Mouse (Mus musculus): ENCODE data around the gene Med18.

DNA sequence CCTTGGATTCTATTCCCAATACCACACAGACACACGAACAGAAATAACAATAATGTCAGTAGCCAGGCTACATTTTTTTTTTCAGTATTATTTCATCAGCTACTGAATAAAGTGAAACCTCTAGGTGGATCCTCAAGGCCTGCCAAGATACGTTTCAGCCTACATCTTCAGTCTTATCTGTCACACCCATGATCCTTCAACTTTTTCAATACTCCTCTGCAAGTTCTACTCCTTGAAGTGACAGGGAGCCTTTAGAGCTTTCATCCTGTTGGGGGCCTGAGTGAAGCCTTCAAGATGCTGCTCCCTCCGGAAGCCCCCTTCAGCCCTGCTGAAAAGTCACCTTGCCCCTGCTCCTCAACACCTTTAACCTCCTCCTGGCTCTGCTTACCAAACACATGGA lies 48.4 kb upstream of the Med18 start:
- TF ChIP-seq CTCF (IDR thresholded peaks at IDR 0.05; ENCODE audit: extremely low read depth, insufficient read depth, insufficient read length, insufficient replicate concordance), result no peak
- TF ChIP-seq POLR2A (IDR thresholded peaks at IDR 0.05; ENCODE audit: low read depth, low read length), result no peak
